ENCODE assay signal across 18 mouse cellular contexts in genomic region chr4:55452546-55452945, GRCm38 (mm10).
"Had no signal": no experiment of that assay in that cellular context is flagged by ENCODE, and none has a peak within 500 bp of the region (broad histone marks: within the 10 kb centered on the region; RNA-seq: fewer than 3 reads in every experiment).

No protein-coding gene starts in this region.

- H3K9me3 ChIP-seq: lung, embryonic 15.5 days; megakaryocyte, embryonic 14.5 days; midbrain, embryonic 13.5 days; midbrain, embryonic 15.5 days; neural tube, embryonic 12.5 days; stomach, embryonic 15.5 days had no signal

- DNase-seq: liver, postnatal 0 days; lung, adult 2 months; lung, postnatal 14 days; lung, postnatal 36 days; right cerebral cortex, postnatal 14 days; thymus, adult 2 months; thymus, postnatal 25 days; thymus, postnatal 4 days had no signal

- H3K27me3 ChIP-seq: lung, embryonic 15.5 days; megakaryocyte, embryonic 14.5 days; midbrain, embryonic 13.5 days; midbrain, embryonic 15.5 days; neural tube, embryonic 12.5 days; stomach, embryonic 15.5 days had no signal

- H3K4me3 ChIP-seq: lung, embryonic 15.5 days; megakaryocyte, embryonic 14.5 days; midbrain, embryonic 13.5 days; midbrain, embryonic 15.5 days; neural tube, embryonic 12.5 days; stomach, embryonic 15.5 days had no signal

- ATAC-seq: liver, postnatal 0 days; lung, postnatal 0 days; midbrain, embryonic 13.5 days; midbrain, embryonic 15.5 days had no signal

- H3K27ac ChIP-seq: lung, embryonic 15.5 days; macrophage; midbrain, embryonic 13.5 days; midbrain, embryonic 15.5 days; neural tube, embryonic 12.5 days; stomach, embryonic 15.5 days; stomach, postnatal 0 days had no signal

- H3K4me2 ChIP-seq: lung, embryonic 15.5 days; midbrain, embryonic 11.5 days; midbrain, embryonic 13.5 days; midbrain, embryonic 15.5 days; neural tube, embryonic 12.5 days; stomach, embryonic 15.5 days had no signal

- H3K36me3 ChIP-seq: lung, embryonic 15.5 days; midbrain, embryonic 13.5 days; midbrain, embryonic 15.5 days; neural tube, embryonic 12.5 days; stomach, embryonic 15.5 days had no signal

- H3K4me1 ChIP-seq: lung, embryonic 15.5 days; megakaryocyte, embryonic 14.5 days; midbrain, embryonic 15.5 days; neural tube, embryonic 12.5 days; stomach, embryonic 15.5 days had no signal

- H3K9ac ChIP-seq: liver, postnatal 0 days; lung, embryonic 15.5 days; midbrain, embryonic 13.5 days; midbrain, embryonic 15.5 days; neural tube, embryonic 12.5 days; stomach, embryonic 15.5 days had no signal
